Mouse (Mus musculus) limb, embryonic 14.5 days (tissue): ENCODE results near the gene Sptlc2. TPM values are rescaled to one million over a fixed set of nuclear protein-coding genes. Genes with fewer than 3 reads are reported as not detected.

Experiments used
- ATAC-seq: fragments of 200-750 bp; cut with Nextera tagmentation; 2 replicates; pipeline ENCODE4 v1.8.0; 2017; ENCODE audit warnings: low read depth, moderate number of reproducible peaks, moderate TSS enrichment; ENCODE audit not compliant: low FRiP score
- DNase-seq: peaks from one replicate; pipeline ENCODE4 v3.0.0-alpha.2; 2015; ENCODE audit warnings: low spot score
- H3K27ac ChIP-seq: fragments of 300-500 bp; sonication (generic); replicated peaks from 2 replicates; pipeline ENCODE4 v1.5.1; 2014; ENCODE audit warnings: low read depth, mild to moderate bottlenecking, low read length, moderate library complexity, mixed read lengths
- H3K27me3 ChIP-seq: fragments of 300-500 bp; sonication (generic); 2 replicates; pipeline ENCODE4 v1.6.1; 2014; ENCODE audit warnings: low read length, mixed read lengths; ENCODE audit not compliant: control insufficient read depth, insufficient read depth
- H3K36me3 ChIP-seq: fragments of 300-500 bp; sonication (generic); 2 replicates; pipeline ENCODE4 v1.6.1; 2014; ENCODE audit warnings: mild to moderate bottlenecking, low read length, moderate library complexity, mixed read lengths; ENCODE audit not compliant: control insufficient read depth, insufficient read depth
- H3K4me1 ChIP-seq: fragments of 300-500 bp; sonication (generic); 2 replicates; pipeline ENCODE4 v1.6.1; 2014; ENCODE audit warnings: antibody characterized with exemption, low read length, mixed read lengths; ENCODE audit not compliant: control insufficient read depth, insufficient read depth
- H3K4me2 ChIP-seq: fragments of 300-500 bp; sonication (generic); replicated peaks from 2 replicates; pipeline ENCODE4 v1.6.1; 2014; ENCODE audit warnings: low read depth, mild to moderate bottlenecking, low read length, moderate library complexity; ENCODE audit not compliant: severe bottlenecking
- H3K4me3 ChIP-seq: fragments of 300-500 bp; sonication (generic); replicated peaks from 2 replicates; pipeline ENCODE4 v1.5.1; 2014; ENCODE audit warnings: low read length
- H3K9ac ChIP-seq: fragments of 300-500 bp; sonication (generic); 2 replicates; pipeline ENCODE4 v1.6.1; 2014; ENCODE audit warnings: mild to moderate bottlenecking, low read depth, low read length, moderate library complexity; ENCODE audit not compliant: severe bottlenecking
- H3K9me3 ChIP-seq: fragments of 300-500 bp; sonication (generic); 2 replicates; pipeline ENCODE4 v1.6.1; 2016; ENCODE audit warnings: low read length; ENCODE audit not compliant: control insufficient read depth
- POLR2A ChIP-seq: fragments of 200-500 bp; IDR thresholded peaks from 2 replicates; pipeline ENCODE4 v1.8.0; 2012; ENCODE audit warnings: inconsistent platforms, mild to moderate bottlenecking, moderate library complexity, borderline replicate concordance; ENCODE audit not compliant: insufficient read depth, insufficient read length; ENCODE audit errors: extremely low read depth
- WGBS: fragments of 180-500 bp; shearing (Covaris S2); extraction: QIAGEN DNeasy Blood & Tissue Kit; methylation state at CpG from one replicate; pipeline ENCODE4 v1.1.7; 2014; 5-methylcytosine and 5-hydroxymethylcytosine counted together
- polyA plus RNA-seq, 2 experiments: library from polyadenylated mRNA; depleted of rRNA in 1 of 2; stranded (reverse) in 1 of 2; unstranded in 1 of 2; fragments of >200 nt; fragmentation: Nextera tagmentation in 1 of 2; extraction: Ambion mirVana in 1 of 2; gene quantifications; 2 replicates each; pipeline versions ENCODE4 v1.2.1 to v1.2.3; 2012 to 2014

The Sptlc2 gene
- polyA plus RNA-seq, 2 experiments: 35.2 to 85.5 TPM

DNA sequence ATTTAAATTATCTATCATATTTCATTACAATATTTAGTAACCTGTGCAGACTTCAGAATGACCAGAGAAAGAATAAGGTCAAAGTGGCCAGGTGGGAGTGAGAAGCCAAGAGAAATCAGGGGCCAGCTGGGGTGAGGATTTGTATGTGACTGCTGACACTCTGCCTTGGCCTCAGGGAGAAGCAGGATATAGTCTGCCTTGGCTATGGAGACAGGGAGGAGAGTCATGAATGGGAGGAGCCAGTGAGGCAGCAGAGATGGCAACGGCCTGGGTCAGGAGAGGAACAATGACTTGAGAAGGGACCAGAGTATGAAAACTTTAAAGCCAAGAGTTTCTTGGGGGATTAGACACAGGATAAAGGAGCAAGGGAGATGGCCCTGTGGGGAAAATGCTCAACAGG, 35.5 kb upstream of the Sptlc2 start:
- no peak for TF ChIP-seq POLR2A
- H3K9me3 ChIP-seq: no peaks in the 10 kb centered on the region
- 62% methylated on average over 1 of the region's 1 CpGs for WGBS
- no peaks in the 10 kb centered on the region for H3K4me1 ChIP-seq
- peaks cover 48% of the 10 kb centered on the region for H3K36me3 ChIP-seq
- no peaks in the 10 kb centered on the region for H3K27me3 ChIP-seq
- H3K27ac ChIP-seq: no peak overlapping the region
- no peak overlapping the region for H3K4me2 ChIP-seq
- ATAC-seq (no peak), DNase-seq (no peak)
- no peak overlapping the region for H3K9ac ChIP-seq
- H3K4me3 ChIP-seq: no peak overlapping the region

DNA sequence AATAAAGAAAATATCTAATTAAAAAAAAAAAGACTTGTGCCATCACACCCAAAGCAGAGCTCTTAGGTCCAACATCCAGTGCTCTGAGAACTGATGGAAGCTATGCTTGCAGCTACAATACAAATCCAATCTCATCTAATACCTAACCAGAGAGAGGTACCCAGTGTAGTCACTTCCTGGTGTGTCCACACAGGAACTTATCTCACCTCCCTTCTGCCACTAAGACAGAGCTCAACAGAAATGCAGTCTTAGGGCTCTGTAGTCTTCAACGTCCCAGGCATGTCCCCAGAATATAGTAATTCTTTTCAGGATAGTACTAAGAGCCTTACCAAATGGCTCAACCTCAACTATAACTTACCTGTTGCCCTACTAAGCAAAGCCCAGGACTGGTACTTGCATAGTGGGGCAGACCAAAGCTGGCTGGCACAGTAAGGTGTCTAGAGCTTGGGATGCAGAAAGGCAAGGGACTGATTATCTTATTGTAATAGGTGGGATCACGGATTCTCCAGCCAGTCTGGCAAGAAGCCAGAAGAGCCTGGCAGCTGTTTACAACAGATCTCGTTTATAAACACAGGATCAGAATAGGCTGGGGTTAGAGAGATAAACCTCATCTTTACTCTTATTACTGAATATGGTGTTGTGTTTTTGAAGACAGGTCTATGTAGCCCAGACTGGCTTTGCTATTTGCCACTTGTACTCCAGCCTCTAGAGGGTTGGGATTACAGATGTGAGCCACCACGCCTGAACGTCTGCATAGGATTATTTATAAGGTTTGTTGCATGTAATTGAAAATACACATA, 33.8 kb upstream of the Sptlc2 start:
- no peak overlapping the region for H3K9ac ChIP-seq
- no peaks in the 10 kb centered on the region for H3K4me1 ChIP-seq
- DNase-seq: no peak
- peaks cover 31% of the 10 kb centered on the region for H3K36me3 ChIP-seq
- H3K4me2 ChIP-seq: no peak overlapping the region
- no peak for TF ChIP-seq POLR2A
- no peak for ATAC-seq
- WGBS: 65% methylated on average over 5 of the region's 5 CpGs
- H3K4me3 ChIP-seq: no peak overlapping the region
- no peaks in the 10 kb centered on the region for H3K27me3 ChIP-seq
- no peaks in the 10 kb centered on the region for H3K9me3 ChIP-seq
- H3K27ac ChIP-seq: no peak overlapping the region

DNA sequence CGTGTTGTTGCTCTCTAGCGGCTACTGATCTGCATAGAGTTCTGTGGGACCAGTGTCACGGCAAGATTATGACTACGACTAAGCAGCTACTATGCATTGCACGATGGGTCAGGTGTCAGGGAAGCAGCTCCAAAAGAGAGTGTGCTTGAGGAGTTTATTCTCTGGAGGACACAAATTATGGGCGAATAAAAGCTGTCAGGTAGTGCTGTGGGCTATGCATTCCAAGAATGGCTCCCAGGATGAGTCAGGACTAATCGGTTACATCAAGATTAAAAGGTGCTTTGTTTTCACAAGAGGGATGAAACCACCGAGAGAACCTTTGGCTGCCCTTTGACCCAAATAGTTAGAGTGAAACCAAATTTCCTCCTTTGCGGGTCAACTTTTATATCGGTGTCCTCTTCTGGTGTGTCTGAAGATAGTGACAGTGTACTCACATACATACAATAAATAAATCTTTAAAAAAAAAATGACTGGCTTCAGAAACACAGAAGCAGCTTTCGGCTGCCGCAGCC, 31.9 kb upstream of the Sptlc2 start:
- 76% methylated on average over 12 of the region's 12 CpGs for WGBS

DNA sequence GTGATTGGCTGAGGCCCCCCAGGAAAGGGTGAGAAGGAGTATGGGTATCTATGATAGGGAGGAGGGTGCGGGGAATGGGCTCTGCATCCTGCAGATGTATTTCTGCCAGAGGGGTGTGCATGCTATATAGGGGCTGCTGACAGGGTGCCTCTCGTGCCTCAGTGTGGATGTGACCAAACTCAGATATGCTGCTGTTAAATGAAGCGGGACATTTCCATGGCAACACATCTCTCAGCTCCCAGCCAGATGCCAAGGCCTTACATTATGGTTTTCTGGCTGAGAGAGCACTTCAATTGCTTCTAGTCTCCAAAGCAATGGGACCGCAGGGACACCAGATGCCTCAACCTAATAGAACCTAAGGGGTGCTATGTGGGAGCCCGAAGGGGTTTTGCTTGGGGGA, 30.8 kb upstream of the Sptlc2 start:
- H3K27me3 ChIP-seq: no peaks in the 10 kb centered on the region
- H3K36me3 ChIP-seq: peaks cover 14% of the 10 kb centered on the region
- no peak overlapping the region for H3K9ac ChIP-seq
- H3K27ac ChIP-seq: no peak overlapping the region
- DNase-seq (no peak), ATAC-seq (no peak)
- H3K4me2 ChIP-seq: no peak overlapping the region
- WGBS: 78% methylated on average over 5 of the region's 5 CpGs
- no peaks in the 10 kb centered on the region for H3K4me1 ChIP-seq
- TF ChIP-seq POLR2A: no peak
- no peak overlapping the region for H3K4me3 ChIP-seq
- H3K9me3 ChIP-seq: no peaks in the 10 kb centered on the region

More for the DNA sequence above, 31.9 kb upstream of the Sptlc2 start:
- no peaks in the 10 kb centered on the region for H3K27me3 ChIP-seq
- ATAC-seq (no peak), DNase-seq (no peak)
- no peak overlapping the region for H3K4me2 ChIP-seq
- no peak overlapping the region for H3K4me3 ChIP-seq
- no peaks in the 10 kb centered on the region for H3K4me1 ChIP-seq
- no peak for TF ChIP-seq POLR2A
- no peaks in the 10 kb centered on the region for H3K9me3 ChIP-seq
- peaks cover 14% of the 10 kb centered on the region for H3K36me3 ChIP-seq
- no peak overlapping the region for H3K27ac ChIP-seq
- no peak overlapping the region for H3K9ac ChIP-seq

DNA sequence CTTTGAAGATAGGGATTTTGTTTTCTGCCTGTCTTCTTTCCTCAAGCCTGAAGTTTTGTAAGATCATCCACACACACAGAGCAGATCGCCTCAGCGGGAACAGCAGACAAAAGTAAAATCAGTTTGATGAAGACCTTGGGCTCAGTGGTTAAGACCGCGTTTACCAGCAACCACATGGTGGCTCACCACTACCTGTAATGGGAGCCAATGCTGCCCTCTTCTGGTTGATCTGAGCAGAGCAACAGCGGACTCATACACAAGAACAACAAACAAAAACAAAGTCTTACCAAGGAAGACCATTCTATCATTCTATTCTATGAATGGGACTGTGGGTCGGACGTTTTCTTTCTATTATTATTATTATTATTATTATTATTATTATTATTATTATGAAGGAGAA, 28.5 kb upstream of the Sptlc2 start:
- WGBS: 34% methylated on average over 7 of the region's 7 CpGs
- ATAC-seq (peak; percentile 42; the same call in 1 of the 2 replicates), DNase-seq (peak; percentile 52)
- no peak overlapping the region for H3K27ac ChIP-seq
- H3K4me3 ChIP-seq: no peak overlapping the region
- no peaks in the 10 kb centered on the region for H3K4me1 ChIP-seq
- H3K27me3 ChIP-seq: no peaks in the 10 kb centered on the region
- no peaks in the 10 kb centered on the region for H3K36me3 ChIP-seq
- no peak for TF ChIP-seq POLR2A
- no peak overlapping the region for H3K4me2 ChIP-seq
- H3K9ac ChIP-seq: no peak overlapping the region
- H3K9me3 ChIP-seq: no peaks in the 10 kb centered on the region

DNA sequence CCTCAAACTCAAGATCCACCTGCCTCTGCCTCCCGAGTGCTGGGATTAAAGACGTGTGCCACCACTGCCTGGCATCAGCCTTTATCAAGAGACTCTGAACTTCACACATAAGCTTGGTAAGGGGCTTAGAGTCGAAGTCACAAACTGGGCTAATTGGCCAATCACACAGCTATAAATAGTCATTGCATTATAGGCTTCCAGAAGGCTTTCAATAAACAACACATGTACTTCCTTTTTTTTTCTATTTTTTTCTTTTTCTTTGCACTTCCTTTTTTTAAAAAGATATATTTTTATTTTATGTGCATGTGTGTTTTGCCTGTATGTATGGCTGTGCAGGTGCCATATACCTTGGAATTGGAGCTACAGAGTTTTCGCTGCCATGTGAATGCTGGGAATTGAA, 27.2 kb upstream of the Sptlc2 start:
- H3K36me3 ChIP-seq: no peaks in the 10 kb centered on the region
- H3K9me3 ChIP-seq: no peaks in the 10 kb centered on the region
- ATAC-seq: no peak
- DNase-seq: no peak
- no peak overlapping the region for H3K4me3 ChIP-seq
- WGBS: 60% methylated on average over 4 of the region's 4 CpGs
- no peak overlapping the region for H3K27ac ChIP-seq
- no peaks in the 10 kb centered on the region for H3K4me1 ChIP-seq
- H3K27me3 ChIP-seq: no peaks in the 10 kb centered on the region
- H3K4me2 ChIP-seq: no peak overlapping the region
- H3K9ac ChIP-seq: no peak overlapping the region
- TF ChIP-seq POLR2A: no peak
